ENCODE assay signal across 8 mouse cellular contexts in genomic region chr11:97441658-97442125, GRCm38 (mm10). TPM values are rescaled to one million over a fixed set of nuclear protein-coding genes. Genes with fewer than 3 reads are reported as not detected.
DNase-seq lines count a peak whose midpoint lies in the region; ATAC-seq and TF ChIP-seq lines count a peak whose summit lies in the region.

No protein-coding gene starts in this region.

- H3K9ac ChIP-seq in forebrain, embryonic 15.5 days (replicated peaks) = no peak overlapping the region
- H3K9ac ChIP-seq in limb, embryonic 14.5 days (ENCODE audit: low read depth, low read length, severe bottlenecking) = no peak overlapping the region

- peaks cover 18% of the 10 kb centered on the region for H3K36me3 ChIP-seq in forebrain, embryonic 10.5 days (replicated peaks)
- no peaks in the 10 kb centered on the region for H3K36me3 ChIP-seq in forebrain, embryonic 15.5 days
- peaks cover 28% of the 10 kb centered on the region for H3K36me3 ChIP-seq in limb, embryonic 14.5 days (ENCODE audit: control insufficient read depth, insufficient read depth, low read length)

- ATAC-seq in forebrain, embryonic 15.5 days (replicated peaks) = no peak
- ATAC-seq in limb, embryonic 14.5 days (ENCODE audit: low FRiP score, low read depth) = peak; percentile 30; the same call in 1 of the 2 replicates

- peaks cover 54% of the 10 kb centered on the region for H3K27me3 ChIP-seq in forebrain, embryonic 10.5 days (ENCODE audit: poor library complexity, severe bottlenecking)
- H3K27me3 ChIP-seq in forebrain, embryonic 15.5 days = peaks cover 21% of the 10 kb centered on the region; the same call in 1 of the 2 replicates
- H3K27me3 ChIP-seq in limb, embryonic 14.5 days (ENCODE audit: control insufficient read depth, insufficient read depth, low read length) = no peaks in the 10 kb centered on the region

- H3K4me2 ChIP-seq in forebrain, embryonic 15.5 days (replicated peaks) = no peak overlapping the region
- peak overlapping the region; percentile 83 for H3K4me2 ChIP-seq in limb, embryonic 14.5 days (replicated peaks; ENCODE audit: low read depth, low read length, severe bottlenecking)

- TF ChIP-seq POLR2A in limb, embryonic 14.5 days (IDR thresholded peaks at IDR 0.05; ENCODE audit: borderline replicate concordance, extremely low read depth, insufficient read depth, insufficient read length) = no peak

- no peaks in the 10 kb centered on the region for H3K9me3 ChIP-seq in forebrain, embryonic 10.5 days
- H3K9me3 ChIP-seq in forebrain, embryonic 15.5 days = no peaks in the 10 kb centered on the region
- H3K9me3 ChIP-seq in limb, embryonic 14.5 days (ENCODE audit: control insufficient read depth, low read length) = no peaks in the 10 kb centered on the region

- WGBS in forebrain, embryonic 10.5 days = 7% methylated on average over 3 of the region's 3 CpGs
- WGBS in forebrain, embryonic 15.5 days = 7% methylated on average over 3 of the region's 3 CpGs
- 6% methylated on average over 3 of the region's 3 CpGs for WGBS in limb, embryonic 14.5 days

- no peak for DNase-seq in forebrain, embryonic 10.5 days (ENCODE audit: extremely low spot score, low spot score)
- DNase-seq in urinary bladder, postnatal 14 days (ENCODE audit: low spot score) = peak; percentile 72
- DNase-seq in urinary bladder, adult 18-20 months (ENCODE audit: low spot score in 2 of 2) = no peak
- no peak for DNase-seq in limb, embryonic 14.5 days (ENCODE audit: low spot score)
- peak; percentile 69 for DNase-seq in retina, embryonic 14.5 days (ENCODE audit: low spot score)
- DNase-seq in frontal cortex, postnatal 25 days (ENCODE audit: low spot score in 2 of 2) = no peak
- no peak for DNase-seq in right cerebral cortex, postnatal 25 days

- peak overlapping the region; percentile 56 for H3K4me3 ChIP-seq in forebrain, embryonic 10.5 days
- H3K4me3 ChIP-seq in forebrain, embryonic 15.5 days = no peak overlapping the region
- peak overlapping the region; percentile 66 for H3K4me3 ChIP-seq in limb, embryonic 14.5 days (replicated peaks; ENCODE audit: low read length)

- H3K4me1 ChIP-seq in forebrain, embryonic 10.5 days = peaks cover 72% of the 10 kb centered on the region
- H3K4me1 ChIP-seq in forebrain, embryonic 15.5 days = peaks cover 29% of the 10 kb centered on the region
- peaks cover 52% of the 10 kb centered on the region for H3K4me1 ChIP-seq in limb, embryonic 14.5 days (ENCODE audit: control insufficient read depth, insufficient read depth, low read length)

- peak overlapping the region; percentile 60 for H3K27ac ChIP-seq in forebrain, embryonic 10.5 days
- H3K27ac ChIP-seq in forebrain, embryonic 15.5 days (replicated peaks) = no peak overlapping the region
- H3K27ac ChIP-seq in limb, embryonic 14.5 days (replicated peaks; ENCODE audit: low read depth, low read length) = peak overlapping the region; percentile 41; the same call in 1 of the 2 replicates

RNA-seq across cellular contexts. Expression of gene Arhgap23, which starts 26.4 kb away (rescaled TPM):
- 1.6 and 2.2 TPM in 2 replicates for polyA plus RNA-seq in forebrain, embryonic 10.5 days (2016; fragmentation: Nextera tagmentation; extraction: Ambion mirVana)
- 7.1 and 8.4 TPM in 2 replicates for polyA plus RNA-seq in forebrain, embryonic 15.5 days (2015; fragmentation: Nextera tagmentation; extraction: Ambion mirVana)
- polyA plus RNA-seq in limb, embryonic 14.5 days (2012; rRNA removed) = 28.9 and 37.9 TPM in 2 replicates
- polyA plus RNA-seq in limb, embryonic 14.5 days (2014; fragmentation: Nextera tagmentation; extraction: Ambion mirVana) = 9.8 and 10.8 TPM in 2 replicates

RNA-seq across cellular contexts. Expression of gene 4933428G20Rik, which starts 58.4 kb away (rescaled TPM):
- 0.30 and 0.41 TPM in 2 replicates for polyA plus RNA-seq in forebrain, embryonic 10.5 days (2016; fragmentation: Nextera tagmentation; extraction: Ambion mirVana)
- 1.0 and 1.1 TPM in 2 replicates for polyA plus RNA-seq in forebrain, embryonic 15.5 days (2015; fragmentation: Nextera tagmentation; extraction: Ambion mirVana)
- not detected in 2 replicates for polyA plus RNA-seq in limb, embryonic 14.5 days (2012; rRNA removed)
- polyA plus RNA-seq in limb, embryonic 14.5 days (2014; fragmentation: Nextera tagmentation; extraction: Ambion mirVana) = 0.19 and 0.36 TPM in 2 replicates

Comparison
In these comparisons a context has a peak if more than half of its experiments do, and no peak if none do; other contexts are left out.
1. DNase-seq: peak in urinary bladder, postnatal 14 days (single experiment) and retina, embryonic 14.5 days (single experiment); none in forebrain, embryonic 10.5 days (single experiment), urinary bladder, adult 18-20 months (0 of 2), limb, embryonic 14.5 days (single experiment), frontal cortex, postnatal 25 days (0 of 2) and right cerebral cortex, postnatal 25 days (single experiment).